Mouse (Mus musculus) urinary bladder, postnatal 25 days (tissue): ENCODE results near the gene Asb6.

Experiments
- DNase-seq: peaks from one replicate; pipeline ENCODE4 v3.0.0; 2022; ENCODE audit warnings: low spot score

Gene Asb6

GRCm38 (mm10) chr2:30830283-30830795 lies at the start of gene Asb6:
Gene Asb6, minus strand, starts transcription at chr2:30830333.
- DNase-seq = no peak

- DNase-seq = no peak
Measured at GRCm38 (mm10) chr2:30879481-30879880, 49.3 kb upstream of the Asb6 start.

GRCm38 (mm10) chr2:30875621-30876432 lies 45.7 kb upstream of the Asb6 start:
- DNase-seq = no peak

- DNase-seq = no peak
Measured at GRCm38 (mm10) chr2:30875096-30875495, 45.0 kb upstream of the Asb6 start.

GRCm38 (mm10) chr2:30874445-30874844 lies 44.3 kb upstream of the Asb6 start:
- DNase-seq = no peak

- no peak for DNase-seq
Measured at GRCm38 (mm10) chr2:30872669-30873068, 42.5 kb upstream of the Asb6 start.

GRCm38 (mm10) chr2:30870863-30871262 lies 40.7 kb upstream of the Asb6 start:
- DNase-seq = no peak

- no peak for DNase-seq
Measured at GRCm38 (mm10) chr2:30865426-30865825, 35.3 kb upstream of the Asb6 start.

GRCm38 (mm10) chr2:30864968-30865381 lies 34.8 kb upstream of the Asb6 start:
- DNase-seq = peak; percentile 35

- no peak for DNase-seq
Measured at GRCm38 (mm10) chr2:30863574-30863973, 33.4 kb upstream of the Asb6 start.

GRCm38 (mm10) chr2:30862081-30862480 lies 31.9 kb upstream of the Asb6 start:
- no peak for DNase-seq

GRCm38 (mm10) chr2:30859782-30860181 lies 29.6 kb upstream of the Asb6 start:
- DNase-seq = no peak

- DNase-seq = no peak
Measured at GRCm38 (mm10) chr2:30857076-30857475, 26.9 kb upstream of the Asb6 start.

GRCm38 (mm10) chr2:30852771-30853313 lies 22.7 kb upstream of the Asb6 start:
- no peak for DNase-seq

- DNase-seq = no peak
Measured at GRCm38 (mm10) chr2:30850581-30850980, 20.4 kb upstream of the Asb6 start.

GRCm38 (mm10) chr2:30848184-30848583 lies 18.1 kb upstream of the Asb6 start:
- DNase-seq = no peak

GRCm38 (mm10) chr2:30846723-30847122 lies 16.6 kb upstream of the Asb6 start:
- no peak for DNase-seq

- DNase-seq = no peak
Measured at GRCm38 (mm10) chr2:30846236-30846635, 16.1 kb upstream of the Asb6 start.

GRCm38 (mm10) chr2:30845152-30846070 lies 15.3 kb upstream of the Asb6 start:
- no peak for DNase-seq

GRCm38 (mm10) chr2:30842615-30843014 lies 12.5 kb upstream of the Asb6 start:
- DNase-seq = no peak

- no peak for DNase-seq
Measured at GRCm38 (mm10) chr2:30836238-30836990, 6.3 kb upstream of the Asb6 start.
